Mouse (Mus musculus): Measurements from ENCODE around the gene Fbxw10.

- TF ChIP-seq GATA1 (IDR thresholded peaks at IDR 0.05; ENCODE audit: low read length) = no peak
- TF ChIP-seq TAL1 (IDR thresholded peaks at IDR 0.05; ENCODE audit: low read length) = no peak
Observed at GRCm38 (mm10) chr11:62921052-62921977, 74.4 kb downstream of the Fbxw10 start.

Measured in erythroblast, embryonic 14.5 days (primary cell).